Mouse (Mus musculus) kidney, adult 2 months (tissue): ENCODE results near the gene Atp6ap1. TPM values are rescaled to one million over a fixed set of nuclear protein-coding genes. Genes with fewer than 3 reads are reported as not detected.

ENCODE experiments used
- DNase-seq: peaks from one replicate; pipeline ENCODE4 v3.0.0; 2021
- H3K27ac ChIP-seq: fragments of 200-500 bp; 2 replicates; pipeline ENCODE4 v1.5.1; 2012; ENCODE audit warnings: low read depth, low read length, control low read depth, inconsistent platforms; ENCODE audit not compliant: insufficient read depth
- H3K27me3 ChIP-seq: fragments of 200-500 bp; replicated peaks from 2 replicates; pipeline ENCODE4 v1.6.1; 2012; ENCODE audit warnings: mild to moderate bottlenecking, moderate library complexity, low read length, inconsistent platforms; ENCODE audit not compliant: control insufficient read depth, insufficient read depth
- H3K36me3 ChIP-seq: fragments of 200-500 bp; 2 replicates; pipeline ENCODE4 v1.6.1; 2012; ENCODE audit warnings: mild to moderate bottlenecking, moderate library complexity, low read length, inconsistent platforms; ENCODE audit not compliant: control insufficient read depth, insufficient read depth
- H3K4me1 ChIP-seq: fragments of 200-500 bp; 2 replicates; pipeline ENCODE4 v1.6.1; 2011; ENCODE audit warnings: low read length; ENCODE audit not compliant: control insufficient read depth, insufficient read depth
- H3K4me3 ChIP-seq: fragments of 200-500 bp; 2 replicates; pipeline ENCODE4 v1.5.1; 2011; ENCODE audit warnings: mild to moderate bottlenecking, low read depth, low read length, control low read depth; ENCODE audit not compliant: insufficient read depth
- CTCF ChIP-seq: fragments of 200-500 bp; conservative IDR thresholded peaks from 2 replicates; pipeline ENCODE4 v1.5.1; 2011; ENCODE audit warnings: low read depth, mild to moderate bottlenecking, control low read depth, low read length, moderate library complexity, mixed read lengths; ENCODE audit not compliant: insufficient read depth, insufficient read length
- POLR2A ChIP-seq: fragments of 200-500 bp; IDR thresholded peaks from one replicate; pipeline ENCODE4 v1.6.1; 2011; ENCODE audit warnings: low read depth, low read length, control low read depth
- WGBS: fragments of 180-500 bp; shearing (Covaris S2); methylation state at CpG from one replicate; pipeline ENCODE4 v1.1.7; 2018; 5-methylcytosine and 5-hydroxymethylcytosine counted together
- polyA plus RNA-seq: library from polyadenylated mRNA; depleted of rRNA; stranded (reverse); fragments of >200 nt; gene quantifications from 2 replicates; pipeline ENCODE4 v1.2.3, GENCODE M21; 2012

Atp6ap1 gene
- polyA plus RNA-seq, 1 experiment = 382 TPM

DNA sequence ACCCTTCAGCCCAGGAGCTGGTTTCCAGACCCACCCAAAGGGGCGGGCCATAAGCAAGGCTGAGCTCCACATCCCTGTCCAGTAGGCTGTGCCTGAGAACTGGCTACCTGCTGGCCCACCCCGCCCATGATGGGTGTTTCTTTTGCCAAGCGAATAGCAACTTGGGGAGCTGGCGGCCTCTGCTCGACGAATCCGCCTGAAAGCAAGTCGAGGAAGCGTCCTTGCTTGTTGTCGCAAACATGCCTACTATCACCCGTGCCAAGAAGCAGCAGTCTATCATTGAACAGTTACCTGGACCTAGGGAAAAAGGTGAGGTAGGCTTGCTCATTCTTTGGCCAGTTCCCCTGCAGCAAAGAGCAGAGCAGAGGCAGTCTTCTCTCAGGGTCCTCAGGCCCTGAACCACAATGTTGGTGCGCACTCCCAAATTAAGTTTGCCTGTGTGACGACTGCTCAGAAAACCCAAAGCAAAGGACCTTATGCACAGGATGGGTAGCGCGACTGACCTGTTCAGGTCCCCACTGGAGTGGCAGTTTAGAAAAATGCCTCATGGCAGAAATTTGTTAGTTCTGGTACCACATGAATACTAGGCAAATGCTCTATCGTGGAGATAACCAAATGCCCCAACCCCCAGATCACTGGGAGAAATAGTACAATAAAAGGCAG is 15.0 kb upstream of the Atp6ap1 start, which contains the start of the genes Taz and Dnase1l1:
Taz (plus strand) TSS at position 181 of the 663 bp plus-strand sequence.
Dnase1l1 (minus strand) TSS at position 606 of the 663 bp plus-strand sequence.
- DNase-seq = peak; percentile 95

DNA sequence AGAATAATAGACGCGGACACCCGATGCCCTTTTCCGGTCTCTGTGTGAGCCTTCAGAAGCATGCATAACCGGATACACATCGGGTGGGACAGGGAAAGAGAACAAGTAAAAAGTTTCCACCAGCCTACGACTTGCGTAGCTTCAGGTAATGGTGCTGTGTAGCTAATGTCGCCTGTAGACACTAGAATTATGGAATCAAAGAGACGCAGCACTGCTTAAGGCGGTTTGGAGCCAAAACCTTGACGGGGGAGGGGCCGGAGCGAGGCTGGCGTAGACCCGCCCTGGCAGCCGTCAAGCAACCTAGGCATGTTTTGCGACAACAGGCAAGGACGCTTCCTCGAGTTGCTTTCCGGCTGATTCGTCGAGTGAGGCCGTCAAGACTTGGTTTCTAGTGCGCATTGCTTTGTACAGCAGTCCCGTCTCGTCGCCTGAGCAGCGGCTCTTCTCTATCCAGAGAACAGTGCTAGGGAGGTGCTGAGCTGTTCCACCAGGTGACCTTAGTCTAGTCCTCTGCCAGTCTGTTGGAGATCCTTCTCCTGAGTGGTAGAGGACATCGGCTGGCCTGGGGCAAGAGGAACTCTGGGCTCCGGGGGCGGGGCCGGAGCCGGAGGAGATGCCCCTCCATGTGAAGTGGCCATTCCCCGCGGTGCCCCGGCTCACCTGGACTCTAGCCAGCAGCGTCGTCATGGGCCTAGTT is 14.4 kb upstream of the Atp6ap1 start:
- peak; percentile 93 for DNase-seq
- H3K36me3 ChIP-seq = no peaks in the 10 kb centered on the region
- WGBS = 1% methylated on average over 39 of the region's 39 CpGs
- H3K4me3 ChIP-seq = peak overlapping the region; percentile 95
- no peak for TF ChIP-seq CTCF
- peak; percentile 63 for TF ChIP-seq POLR2A
- H3K27me3 ChIP-seq = no peaks in the 10 kb centered on the region
- H3K4me1 ChIP-seq = no peaks in the 10 kb centered on the region; the same call in 1 of the 2 replicates
- peak overlapping the region; percentile 93 for H3K27ac ChIP-seq

More for the DNA sequence above, 15.0 kb upstream of the Atp6ap1 start, which contains the start of the genes Taz and Dnase1l1:
- H3K4me1 ChIP-seq = no peaks in the 10 kb centered on the region; the same call in 1 of the 2 replicates
- 0% methylated on average over 15 of the region's 16 CpGs for WGBS
- H3K4me3 ChIP-seq = peak within 1 kb of the TSS; percentile 95
- H3K27ac ChIP-seq = peak within 1 kb of the TSS; percentile 93
- H3K36me3 ChIP-seq = no peaks in the 10 kb centered on the region
- no peaks in the 10 kb centered on the region for H3K27me3 ChIP-seq
- 0 out of 2 replicates have a peak, but pooled peaks have one; percentile 7 for TF ChIP-seq CTCF
- peak; percentile 52 for TF ChIP-seq POLR2A

DNA sequence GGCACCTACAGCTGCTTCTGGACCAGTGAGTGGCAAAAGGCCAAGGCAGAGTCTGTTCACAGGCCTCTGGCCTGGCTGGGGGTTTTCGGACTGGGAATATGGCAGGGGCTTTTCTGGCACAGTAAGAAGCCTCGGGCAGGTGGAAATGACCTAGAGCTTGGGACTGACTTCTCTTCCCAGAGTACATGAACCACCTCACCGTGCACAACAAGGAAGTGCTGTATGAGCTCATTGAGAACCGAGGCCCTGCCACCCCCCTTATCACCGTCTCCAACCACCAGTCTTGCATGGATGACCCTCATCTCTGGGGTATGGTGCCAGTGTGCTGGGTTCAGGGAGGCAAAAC is 13.8 kb upstream of the Atp6ap1 start:
- no peak for DNase-seq
- Histone ChIP-seq H3K36me3 (no peaks in the 10 kb centered on the region), H3K4me3 (peak overlapping the region; percentile 95), H3K4me1 (no peaks in the 10 kb centered on the region; the same call in 1 of the 2 replicates), H3K27ac (peak overlapping the region; percentile 93), H3K27me3 (no peaks in the 10 kb centered on the region)
- whole genome bisulfite sequencing = 2% methylated on average over 5 of the region's 5 CpGs
- TF ChIP-seq POLR2A (no peak), CTCF (no peak)

DNA sequence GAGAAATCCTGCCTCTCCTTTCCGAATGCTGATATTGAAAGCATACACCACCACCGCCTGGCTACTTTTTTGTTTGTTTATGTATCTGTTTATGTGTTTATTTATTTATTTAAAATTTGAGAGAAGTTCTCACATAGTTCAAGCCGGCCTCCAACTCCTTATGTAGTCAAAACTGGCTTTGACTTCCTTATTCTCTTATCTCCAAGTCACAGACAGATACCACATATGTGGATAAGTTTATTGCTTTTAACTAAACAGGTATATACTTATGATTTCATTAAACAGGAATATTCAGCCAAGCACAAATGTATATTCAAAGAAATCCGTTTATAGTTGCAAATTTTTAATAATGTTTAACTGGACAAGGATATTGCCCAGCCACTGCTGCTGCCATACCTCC is 3.5 kb upstream of the Atp6ap1 start:
- Histone ChIP-seq H3K4me3 (no peak overlapping the region), H3K36me3 (no peaks in the 10 kb centered on the region; the same call in 1 of the 2 replicates), H3K4me1 (no peaks in the 10 kb centered on the region), H3K27ac (no peak overlapping the region), H3K27me3 (no peaks in the 10 kb centered on the region)
- 84% methylated on average over 4 of the region's 4 CpGs for WGBS
- no peak for DNase-seq
- TF ChIP-seq CTCF = no peak
- TF ChIP-seq POLR2A = no peak

DNA sequence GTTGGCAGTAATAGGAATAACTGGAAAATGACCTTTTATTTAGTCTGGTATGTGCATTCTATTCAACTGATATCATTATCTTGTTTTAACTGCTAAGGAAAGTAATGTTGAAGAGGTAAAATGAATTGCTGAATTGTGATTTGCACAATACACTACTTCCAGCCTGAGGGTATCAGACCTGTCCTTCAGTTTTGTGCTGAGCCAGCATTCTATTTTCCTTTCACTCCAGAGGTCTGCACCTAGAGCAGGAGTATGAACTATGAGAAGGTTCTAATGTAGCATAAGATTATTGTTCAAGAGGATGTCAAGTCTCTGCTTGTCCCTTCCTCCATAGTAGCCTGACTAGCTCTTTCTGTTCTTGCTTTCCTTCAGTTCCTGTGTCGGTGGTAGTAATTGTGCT is 1.5 kb downstream of the Atp6ap1 start:
- H3K4me1 ChIP-seq = no peaks in the 10 kb centered on the region
- no peak overlapping the region for H3K4me3 ChIP-seq
- no peak overlapping the region for H3K27ac ChIP-seq
- no peaks in the 10 kb centered on the region for H3K27me3 ChIP-seq
- 93% methylated on average over 1 of the region's 1 CpGs for WGBS
- no peak for DNase-seq
- H3K36me3 ChIP-seq = peaks cover 1% of the 10 kb centered on the region; the same call in 1 of the 2 replicates
- TF ChIP-seq POLR2A (no peak), CTCF (no peak)

DNA sequence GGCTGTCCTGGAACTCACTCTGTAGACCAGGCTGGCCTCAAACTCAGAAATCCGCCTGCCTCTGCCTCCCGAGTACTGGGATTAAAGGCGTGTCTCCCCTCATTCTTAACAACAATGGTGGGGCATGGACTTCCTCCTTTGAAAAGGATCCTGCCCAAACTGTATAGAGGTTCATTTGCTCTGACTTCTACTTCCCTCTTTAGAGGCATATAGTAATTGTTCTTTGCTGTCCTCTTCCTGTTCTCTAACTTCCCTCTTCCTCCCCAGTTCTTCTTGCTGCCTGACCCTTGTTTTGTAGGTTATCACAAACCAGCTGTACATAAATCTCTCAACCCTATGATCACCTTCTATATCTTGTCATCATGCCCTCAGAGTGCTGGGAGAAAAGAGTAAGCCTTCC is 2.8 kb downstream of the Atp6ap1 start:
- Histone ChIP-seq H3K27ac (peak overlapping the region; percentile 23; the same call in 1 of the 2 replicates), H3K27me3 (no peaks in the 10 kb centered on the region), H3K36me3 (peaks cover 1% of the 10 kb centered on the region; the same call in 1 of the 2 replicates), H3K4me1 (no peaks in the 10 kb centered on the region; the same call in 1 of the 2 replicates), H3K4me3 (no peak overlapping the region)
- no peak for DNase-seq
- 87% methylated on average over 3 of the region's 3 CpGs for WGBS
- no peak for TF ChIP-seq POLR2A
- TF ChIP-seq CTCF = no peak
